Mouse (Mus musculus) liver, adult 2 months (tissue): ENCODE results near the gene Coq10a. TPM values are rescaled to one million over a fixed set of nuclear protein-coding genes. Genes with fewer than 3 reads are reported as not detected.
A peak's percentile ranks its signal among the peaks of the same experiment; 100 is the strongest.

Experiments
- DNase-seq: peaks from one replicate; pipeline ENCODE4 v3.0.0-alpha.2; 2011; ENCODE audit warnings: low read depth, low spot score; ENCODE audit errors: extremely low read depth
- H3K27ac ChIP-seq: fragments of 200-500 bp; replicated peaks from 2 replicates; pipeline ENCODE4 v1.5.1; 2012; ENCODE audit warnings: low read depth, mild to moderate bottlenecking, control low read depth, inconsistent platforms, low read length; ENCODE audit not compliant: insufficient read depth
- H3K27me3 ChIP-seq: fragments of 200-500 bp; 2 replicates; pipeline ENCODE4 v1.6.1; 2012; ENCODE audit warnings: mild to moderate bottlenecking, moderate library complexity, low read length, inconsistent platforms; ENCODE audit not compliant: control insufficient read depth, insufficient read depth
- H3K36me3 ChIP-seq: fragments of 200-500 bp; 2 replicates; pipeline ENCODE4 v1.6.1; 2012; ENCODE audit warnings: low read length, inconsistent platforms; ENCODE audit not compliant: control insufficient read depth, insufficient read depth
- H3K4me1 ChIP-seq: fragments of 200-500 bp; 2 replicates; pipeline ENCODE4 v1.6.1; 2011; ENCODE audit warnings: low read length; ENCODE audit not compliant: control insufficient read depth, insufficient read depth
- H3K4me3 ChIP-seq: fragments of 200-500 bp; 2 replicates; pipeline ENCODE4 v1.5.1; 2011; ENCODE audit warnings: low read depth, mild to moderate bottlenecking, control low read depth, low read length, moderate library complexity; ENCODE audit not compliant: insufficient read depth
- H3K79me2 ChIP-seq: fragments of 200-500 bp; 2 replicates; pipeline ENCODE4 v1.6.1; 2012; ENCODE audit warnings: inconsistent platforms, mild to moderate bottlenecking, low read length, moderate library complexity; ENCODE audit not compliant: control insufficient read depth, insufficient read depth
- H3K9ac ChIP-seq: fragments of 200-500 bp; 2 replicates; pipeline ENCODE4 v1.6.1; 2012; ENCODE audit warnings: low read depth, mild to moderate bottlenecking, control low read depth, inconsistent platforms, low read length
- CTCF ChIP-seq: fragments of 200-500 bp; IDR thresholded peaks from 2 replicates; pipeline ENCODE4 v1.5.1; 2011; ENCODE audit warnings: low read depth, low read length, control low read depth
- POLR2A ChIP-seq: fragments of 200-500 bp; IDR thresholded peaks from 2 replicates; pipeline ENCODE4 v1.6.1; 2011; ENCODE audit warnings: low read length, control low read depth; ENCODE audit not compliant: insufficient read depth; ENCODE audit errors: extremely low read depth
- WGBS: fragments of 180-500 bp; shearing (Covaris S2); methylation state at CpG from one replicate; pipeline ENCODE4 v1.1.7; 2018; 5-methylcytosine and 5-hydroxymethylcytosine counted together
- polyA plus RNA-seq: library from polyadenylated mRNA; depleted of rRNA; stranded (reverse); fragments of >200 nt; gene quantifications from 2 replicates; pipeline ENCODE4 v1.2.3, GENCODE M21; 2012
- total RNA-seq: library from RNA; depleted of rRNA; stranded (reverse); fragments of >200 nt; gene quantifications from 2 replicates; pipeline ENCODE4 v1.2.3, GENCODE M21; 2014

Gene Coq10a
- total and polyA plus RNA-seq, 2 experiments: 19.9 to 57.9 TPM

DNA sequence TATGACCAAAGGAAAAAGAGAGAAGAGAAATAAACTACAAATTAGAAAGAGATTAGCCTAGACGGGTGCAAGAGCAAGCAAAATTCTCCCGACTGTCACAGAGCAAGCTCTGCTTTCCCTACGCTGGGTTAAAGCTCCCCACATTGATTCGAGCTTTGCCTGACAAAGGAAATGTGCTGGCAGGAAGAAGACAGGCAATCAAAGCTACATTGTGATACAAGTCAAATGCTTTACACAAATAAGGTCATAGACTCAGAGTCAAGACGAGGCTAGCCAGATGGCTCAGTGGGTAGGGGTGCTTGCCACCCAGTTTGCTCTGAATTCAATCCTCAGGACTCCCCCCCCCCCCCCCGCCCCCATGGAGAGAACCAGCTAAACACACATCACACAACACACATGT lies 1.2 kb upstream of the Coq10a start:
- Histone ChIP-seq H3K27me3 (no peaks in the 10 kb centered on the region), H3K36me3 (no peaks in the 10 kb centered on the region), H3K4me1 (peaks cover 13% of the 10 kb centered on the region), H3K9ac (no peak overlapping the region), H3K79me2 (peaks cover 5% of the 10 kb centered on the region; the same call in 1 of the 2 replicates), H3K27ac (no peak overlapping the region), H3K4me3 (no peak overlapping the region)
- 77% methylated on average over 6 of the region's 6 CpGs for WGBS
- no peak for TF ChIP-seq POLR2A
- TF ChIP-seq CTCF: no peak
- no peak for DNase-seq

DNA sequence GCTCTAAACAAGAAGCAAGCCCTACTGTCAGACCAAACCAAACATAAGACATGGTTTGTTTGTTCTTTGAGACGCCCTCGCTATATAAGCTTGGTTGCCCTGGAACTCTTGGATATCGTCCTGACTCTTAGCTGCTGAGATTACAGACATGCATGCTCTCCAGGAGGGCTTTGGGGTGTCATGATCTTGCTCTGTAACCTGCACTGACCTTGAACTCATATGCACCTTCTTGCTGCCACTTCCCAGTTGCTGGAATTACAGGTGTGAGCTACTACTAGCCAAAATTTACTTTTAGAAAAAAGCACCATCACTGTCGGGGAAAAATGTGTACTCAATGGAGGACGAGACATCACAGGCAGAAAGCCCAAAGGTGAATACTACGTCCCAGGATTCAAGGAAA lies 802 bp upstream of the Coq10a start:
- peaks cover 5% of the 10 kb centered on the region; the same call in 1 of the 2 replicates for H3K79me2 ChIP-seq
- TF ChIP-seq POLR2A: no peak
- TF ChIP-seq CTCF: no peak
- DNase-seq: no peak
- H3K4me1 ChIP-seq: peaks cover 13% of the 10 kb centered on the region
- H3K4me3 ChIP-seq: no peak overlapping the region
- peak overlapping the region; percentile 84 for H3K27ac ChIP-seq
- 45% methylated on average over 6 of the region's 6 CpGs for WGBS
- no peaks in the 10 kb centered on the region for H3K36me3 ChIP-seq
- H3K9ac ChIP-seq: peak overlapping the region; percentile 89
- H3K27me3 ChIP-seq: no peaks in the 10 kb centered on the region

- TF ChIP-seq POLR2A (no peak), CTCF (no peak)
Measured at GRCm38 (mm10) chr10:128369218-128369543, 384 bp upstream of the Coq10a start.

DNA sequence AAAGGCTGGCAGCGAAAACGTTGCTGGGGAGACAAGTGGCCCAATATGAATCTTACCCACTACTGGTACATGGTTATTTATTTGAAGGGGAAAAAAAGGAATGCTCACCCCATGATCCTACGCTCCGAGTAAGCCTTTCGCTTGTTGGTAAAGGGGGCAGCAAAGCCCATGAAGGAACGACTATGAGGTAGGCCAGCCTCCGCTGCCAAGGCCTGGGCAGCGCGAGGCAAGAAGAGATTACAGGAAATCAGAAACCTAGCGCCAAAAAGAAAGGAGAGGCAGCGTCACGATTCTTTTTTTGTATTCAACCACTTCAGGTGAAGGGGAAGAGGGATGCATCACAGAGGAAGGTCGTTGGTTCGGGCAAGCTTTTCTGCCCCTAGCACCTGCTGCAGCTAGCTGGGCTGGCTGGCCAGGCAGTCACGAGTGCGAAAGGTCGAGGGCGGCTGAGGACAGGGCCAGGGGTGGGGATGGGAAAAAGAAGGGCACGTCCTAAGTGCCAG lies 847 bp downstream of the Coq10a start:
- Histone ChIP-seq H3K9ac (peak overlapping the region; percentile 89), H3K36me3 (peaks cover 10% of the 10 kb centered on the region), H3K79me2 (peaks cover 5% of the 10 kb centered on the region; the same call in 1 of the 2 replicates), H3K4me3 (peak overlapping the region; percentile 86), H3K27ac (peak overlapping the region; percentile 84), H3K4me1 (peaks cover 13% of the 10 kb centered on the region), H3K27me3 (no peaks in the 10 kb centered on the region)
- peak; percentile 93 for DNase-seq
- 14% methylated on average over 19 of the region's 19 CpGs for WGBS
- TF ChIP-seq CTCF (no peak), POLR2A (no peak)

More at GRCm38 (mm10) chr10:128369218-128369543, 384 bp upstream of the Coq10a start:
- peak overlapping the region; percentile 84 for H3K27ac ChIP-seq
- WGBS: 4% methylated on average over 9 of the region's 9 CpGs
- DNase-seq: no peak
- peaks cover 2% of the 10 kb centered on the region; the same call in 1 of the 2 replicates for H3K36me3 ChIP-seq
- H3K9ac ChIP-seq: peak overlapping the region; percentile 89
- peaks cover 13% of the 10 kb centered on the region for H3K4me1 ChIP-seq
- peak overlapping the region; percentile 86 for H3K4me3 ChIP-seq
- H3K79me2 ChIP-seq: peaks cover 5% of the 10 kb centered on the region; the same call in 1 of the 2 replicates
- H3K27me3 ChIP-seq: no peaks in the 10 kb centered on the region

- H3K4me3 ChIP-seq: no peak overlapping the region
- peak overlapping the region; percentile 54; the same call in 1 of the 2 replicates for H3K27ac ChIP-seq
- H3K9ac ChIP-seq: no peak overlapping the region
- H3K36me3 ChIP-seq: peaks cover 48% of the 10 kb centered on the region
- peak; percentile 17; the same call in 1 of the 2 replicates for TF ChIP-seq CTCF
- TF ChIP-seq POLR2A: no peak
- WGBS: 64% methylated on average over 3 of the region's 3 CpGs
- no peak for DNase-seq
- peaks cover 5% of the 10 kb centered on the region; the same call in 1 of the 2 replicates for H3K79me2 ChIP-seq
- H3K27me3 ChIP-seq: no peaks in the 10 kb centered on the region
- H3K4me1 ChIP-seq: peaks cover 3% of the 10 kb centered on the region; the same call in 1 of the 2 replicates
Measured at GRCm38 (mm10) chr10:128362568-128362967, 6.2 kb downstream of the Coq10a start.

- no peak for TF ChIP-seq POLR2A
- TF ChIP-seq CTCF: no peak
Measured at GRCm38 (mm10) chr10:128361836-128362235, 7.0 kb downstream of the Coq10a start.

More at GRCm38 (mm10) chr10:128361836-128362235, 7.0 kb downstream of the Coq10a start:
- no peak for DNase-seq
- H3K4me3 ChIP-seq: no peak overlapping the region
- 87% methylated on average over 6 of the region's 6 CpGs for WGBS
- H3K9ac ChIP-seq: no peak overlapping the region
- no peak overlapping the region for H3K27ac ChIP-seq
- H3K36me3 ChIP-seq: peaks cover 53% of the 10 kb centered on the region
- H3K79me2 ChIP-seq: peaks cover 2% of the 10 kb centered on the region; the same call in 1 of the 2 replicates
- H3K27me3 ChIP-seq: no peaks in the 10 kb centered on the region
- H3K4me1 ChIP-seq: 0 out of 2 replicates have a peak, but pooled peaks cover 1% of the 10 kb centered on the region
